Mouse (Mus musculus) ES-E14 (cell line): ENCODE results near the gene Xrcc5. TPM values are rescaled to one million over a fixed set of nuclear protein-coding genes. Genes with fewer than 3 reads are reported as not detected.

Experiments
- DNase-seq: peaks from one replicate; pipeline ENCODE4 v3.0.0-alpha.2; 2013; ENCODE audit warnings: low read depth, low spot score
- H3K27ac ChIP-seq: 2 replicates; pipeline ENCODE4 v1.5.1; 2012; ENCODE audit warnings: low read depth, mild to moderate bottlenecking, low read length, moderate library complexity, mixed read lengths; ENCODE audit not compliant: poor library complexity, insufficient read depth, severe bottlenecking
- H3K36me3 ChIP-seq: 2 replicates; pipeline ENCODE4 v1.6.1; 2012; ENCODE audit warnings: mild to moderate bottlenecking, low read length, moderate library complexity, mixed read lengths; ENCODE audit not compliant: control insufficient read depth, poor library complexity, insufficient read depth, severe bottlenecking
- H3K4me1 ChIP-seq, 2 experiments: fragments of 150-350 bp in 1 of 2; sonication (generic) in 1 of 2; 2 replicates each; pipeline ENCODE4 v1.6.1; 2012; ENCODE audit warnings: low read length in 2 of 2, mild to moderate bottlenecking in 1 of 2, mixed read lengths in 1 of 2; ENCODE audit not compliant: control insufficient read depth in 2 of 2, insufficient read depth in 2 of 2, poor library complexity in 1 of 2
- H3K4me3 ChIP-seq, 2 experiments: fragments of 150-350 bp in 1 of 2; sonication (generic) in 1 of 2; 2 replicates each; pipeline ENCODE4 v1.5.1; 2012; ENCODE audit warnings: low read length in 2 of 2, low read depth in 1 of 2, mild to moderate bottlenecking in 1 of 2, mixed read lengths in 1 of 2; ENCODE audit not compliant: insufficient read depth in 1 of 2, poor library complexity in 1 of 2, severe bottlenecking in 1 of 2
- H3K9ac ChIP-seq: 2 replicates; pipeline ENCODE4 v1.6.1; 2012; ENCODE audit warnings: low read depth, mild to moderate bottlenecking, low read length, mixed read lengths; ENCODE audit not compliant: poor library complexity, insufficient read depth, severe bottlenecking
- H3K9me3 ChIP-seq: fragments of 150-350 bp; sonication (generic); 2 replicates; pipeline ENCODE4 v1.6.1; 2012; ENCODE audit warnings: low read depth, mild to moderate bottlenecking, low read length; ENCODE audit not compliant: control insufficient read depth, insufficient read depth
- CHD2 ChIP-seq: IDR thresholded peaks from 2 replicates; pipeline ENCODE4 v1.6.1; 2014; ENCODE audit warnings: mild to moderate bottlenecking, low read depth, low read length, inconsistent platforms
- HCFC1 ChIP-seq: IDR thresholded peaks from 2 replicates; pipeline ENCODE4 v1.6.1; 2012; ENCODE audit warnings: low read length, inconsistent platforms, borderline replicate concordance; ENCODE audit not compliant: insufficient read depth
- MAFK ChIP-seq: IDR thresholded peaks from 2 replicates; pipeline ENCODE4 v1.6.1; 2014; ENCODE audit warnings: mild to moderate bottlenecking, low read depth, low read length, inconsistent platforms; ENCODE audit not compliant: insufficient read depth
- ZC3H11A ChIP-seq: IDR thresholded peaks from 2 replicates; pipeline ENCODE4 v1.6.1; 2012; ENCODE audit warnings: low read depth, mild to moderate bottlenecking, inconsistent platforms, low read length, borderline replicate concordance
- ZNF384 ChIP-seq: IDR thresholded peaks from 2 replicates; pipeline ENCODE4 v1.6.1; 2012; ENCODE audit warnings: low read depth, low read length, inconsistent platforms
- in situ Hi-C, 2 experiments: fragments of 600-800 bp; cut with MboI; formaldehyde crosslinking; loops; one replicate each; pipeline ENCODE4 v1.15.1; 2025; ENCODE audit warnings: low sequenced_read_pairs in 2 of 2, inconsistent platforms in 1 of 2; ENCODE audit not compliant: unreplicated experiment in 2 of 2
- total RNA-seq: library from RNA; depleted of rRNA; stranded (reverse); fragments of 300-350 nt; gene quantifications from 2 replicates; pipeline ENCODE4 v1.2.3, GENCODE M21; 2012

Gene Xrcc5
- total RNA-seq, 1 experiment = 72.0 TPM

GRCm38 (mm10) chr1:72411108-72411507 is 103.9 kb downstream of the Xrcc5 start:
- Histone ChIP-seq H3K27ac (no peak overlapping the region), H3K9me3 (no peaks in the 10 kb centered on the region), H3K4me1 (no peaks in the 10 kb centered on the region), H3K4me3 (no peak overlapping the region), H3K36me3 (no peaks in the 10 kb centered on the region), H3K9ac (no peak overlapping the region)
- in situ Hi-C loops = no loop called here
- TF ChIP-seq MAFK = no peak
- no peak for TF ChIP-seq HCFC1
- TF ChIP-seq ZC3H11A = no peak
- no peak for TF ChIP-seq CHD2
- TF ChIP-seq ZNF384 = no peak
- DNase-seq = no peak

DNA sequence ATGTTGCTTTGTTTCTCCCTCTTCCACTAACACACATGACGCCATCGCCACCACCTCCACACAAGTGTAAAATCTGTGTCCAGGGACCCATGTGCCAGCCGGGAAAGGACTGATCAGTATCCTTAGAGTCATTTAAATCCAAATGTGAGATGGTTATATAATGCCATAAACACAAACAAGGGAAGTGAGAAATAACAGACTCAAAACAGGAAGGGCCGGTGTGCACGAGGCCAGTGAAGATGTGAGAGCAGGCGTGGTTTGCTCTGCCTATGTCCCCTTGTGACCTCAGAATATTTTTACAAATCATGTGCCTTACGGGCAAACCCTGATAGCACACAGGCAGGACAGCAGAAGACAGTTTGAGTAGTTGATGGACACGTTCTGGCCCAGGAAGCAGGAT is 106.0 kb downstream of the Xrcc5 start:
- no peak overlapping the region for H3K9ac ChIP-seq
- H3K4me3 ChIP-seq = no peak overlapping the region
- in situ Hi-C loops = no loop called here
- no peaks in the 10 kb centered on the region for H3K36me3 ChIP-seq
- no peak for DNase-seq
- no peak overlapping the region for H3K27ac ChIP-seq
- H3K9me3 ChIP-seq = no peaks in the 10 kb centered on the region
- H3K4me1 ChIP-seq = no peaks in the 10 kb centered on the region
- no peak for TF ChIP-seq CHD2
- TF ChIP-seq ZC3H11A = no peak
- TF ChIP-seq MAFK = no peak
- TF ChIP-seq ZNF384 = no peak
- TF ChIP-seq HCFC1 = no peak

DNA sequence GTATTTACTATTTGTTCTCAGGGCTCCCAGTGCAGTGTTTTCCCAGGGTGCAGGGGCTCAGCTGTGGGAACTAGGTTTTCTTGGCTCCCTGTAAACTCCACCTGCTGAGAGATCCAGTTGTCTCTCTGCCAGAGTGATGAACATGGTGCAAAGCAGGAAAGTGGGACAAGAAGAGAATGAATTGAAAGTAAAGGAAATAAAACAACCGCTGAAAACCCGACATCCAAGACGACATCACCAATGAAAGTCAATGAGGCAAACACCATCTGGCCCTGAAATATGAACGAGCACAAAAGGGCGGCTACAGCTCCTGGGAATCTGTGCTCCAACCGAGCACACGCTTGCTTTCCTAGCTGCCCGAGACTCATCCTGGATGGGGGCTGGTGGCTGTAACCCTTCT is 106.9 kb downstream of the Xrcc5 start:
- TF ChIP-seq HCFC1 = no peak
- TF ChIP-seq ZNF384 = no peak
- TF ChIP-seq ZC3H11A = no peak
- no peak for TF ChIP-seq MAFK
- no peak for TF ChIP-seq CHD2
- in situ Hi-C loops = no loop called here
- no peaks in the 10 kb centered on the region for H3K36me3 ChIP-seq

DNA sequence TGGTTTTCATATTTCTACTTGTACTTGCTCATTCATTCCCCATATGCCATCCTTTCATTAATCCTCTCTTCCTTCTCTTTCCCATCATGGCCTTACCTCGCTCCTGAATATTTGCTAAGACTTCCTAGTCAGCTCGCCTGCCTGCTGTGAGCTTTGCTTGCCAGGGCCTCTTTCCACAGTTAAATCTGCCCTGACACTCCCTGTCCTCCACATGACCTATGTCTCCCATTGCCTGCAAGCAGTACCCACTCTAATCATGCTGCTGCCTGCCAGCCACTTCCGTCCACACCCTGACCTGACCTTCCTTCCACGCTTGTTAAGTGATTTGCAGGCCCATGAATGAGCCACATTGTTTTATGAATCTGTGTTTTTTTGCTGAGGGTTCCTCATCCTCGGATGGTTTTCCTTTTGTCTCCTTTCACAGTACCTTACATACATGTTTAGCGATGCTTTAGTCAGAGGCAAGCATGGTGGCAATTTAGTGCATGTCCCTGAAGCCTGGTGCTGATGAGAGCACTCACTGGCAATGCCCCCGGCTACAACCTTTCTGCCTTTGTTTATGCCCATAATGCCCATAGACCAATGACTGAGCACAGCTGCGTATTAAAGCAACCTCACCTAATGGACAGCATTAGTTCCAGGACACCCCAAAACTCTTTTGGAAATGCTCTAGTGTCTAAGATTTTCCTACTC is 107.5 kb downstream of the Xrcc5 start:
- in situ Hi-C loops = no loop called here
- DNase-seq = no peak

More for the DNA sequence above, 106.9 kb downstream of the Xrcc5 start:
- H3K27ac ChIP-seq = no peak overlapping the region
- no peak for DNase-seq
- no peaks in the 10 kb centered on the region for H3K4me1 ChIP-seq
- no peak overlapping the region for H3K4me3 ChIP-seq
- H3K9ac ChIP-seq = no peak overlapping the region
- H3K9me3 ChIP-seq = no peaks in the 10 kb centered on the region

More for the DNA sequence above, 107.5 kb downstream of the Xrcc5 start:
- Histone ChIP-seq H3K9me3 (no peaks in the 10 kb centered on the region), H3K27ac (peak overlapping the region; percentile 12; the same call in 1 of the 2 replicates), H3K4me3 (no peak overlapping the region), H3K9ac (no peak overlapping the region), H3K36me3 (no peaks in the 10 kb centered on the region), H3K4me1 (no peaks in the 10 kb centered on the region)
- no peak for TF ChIP-seq ZNF384
- TF ChIP-seq HCFC1 = no peak
- no peak for TF ChIP-seq ZC3H11A
- no peak for TF ChIP-seq MAFK
- TF ChIP-seq CHD2 = no peak
